Mouse (Mus musculus) CD8-positive naive resting alpha-beta T cell, adult 57 days (primary cell): ENCODE measurements around the gene Igdcc3. TPM values are rescaled to one million over a fixed set of nuclear protein-coding genes. Genes with fewer than 3 reads are reported as not detected.

Source experiments
- total RNA-seq: library from RNA; stranded (reverse); gene quantifications from one replicate; pipeline ENCODE4 v1.2.4, GENCODE M21; 2023

The Igdcc3 gene
- not detected for total RNA-seq

GRCm38 (mm10) chr9:65140936-65141305, at the start of gene Igdcc3:
Gene Igdcc3, plus strand, starts transcription at chr9:65141189.

GRCm38 (mm10) chr9:65100991-65101685, 39.9 kb upstream of the Igdcc3 start, which contains the start of gene Igdcc4:
Gene Igdcc4, plus strand, starts transcription at chr9:65101486.

DNA sequence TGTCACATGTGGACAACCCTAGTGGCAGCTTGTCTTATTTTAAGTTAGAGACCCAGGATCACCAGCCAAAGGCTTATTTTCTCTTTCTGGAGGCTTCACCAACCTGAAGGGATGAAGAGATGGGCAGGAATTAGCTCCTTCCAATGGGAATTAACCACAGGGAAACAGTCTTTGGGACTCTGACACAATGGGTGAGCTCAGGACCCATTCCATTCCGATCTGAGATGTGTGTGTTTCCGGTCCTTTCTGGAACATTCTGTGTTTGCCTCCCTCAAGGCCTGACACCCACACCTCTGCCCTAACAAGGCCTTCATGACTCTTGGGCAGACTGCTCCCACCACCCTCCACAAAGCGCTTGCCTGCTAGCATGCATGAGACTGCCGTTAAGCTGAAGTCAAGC, 54.1 kb downstream of the Igdcc3 start, which contains the start of gene Parp16:
Gene Parp16, plus strand, starts transcription at position 301 of the 400 bp plus-strand sequence.

Other genes starting within 250 kb of the Igdcc3 start
- not detected for gene Slc24a1, start 189.6 kb upstream of the Igdcc3 start, total RNA-seq
- 36.7 TPM for gene Ints14, start 180.3 kb upstream of the Igdcc3 start, total RNA-seq
- 26.6 TPM for gene Hacd3, start 119.5 kb upstream of the Igdcc3 start, total RNA-seq
- 66.1 TPM for gene Dpp8, start 108.8 kb upstream of the Igdcc3 start, total RNA-seq
- gene Igdcc4, start 39.7 kb upstream of the Igdcc3 start, total RNA-seq, result 0.09 TPM
- gene Parp16, start 54.2 kb downstream of the Igdcc3 start, total RNA-seq, result 5.7 TPM
- gene Cilp, start 124.0 kb downstream of the Igdcc3 start, total RNA-seq, result not detected
- gene Clpx, start 153.1 kb downstream of the Igdcc3 start, total RNA-seq, result 32.2 TPM
- 15.5 TPM for gene Pdcd7, start 204.9 kb downstream of the Igdcc3 start, total RNA-seq
- gene Ubap1l, start 219.9 kb downstream of the Igdcc3 start, total RNA-seq, result 1.1 TPM